Mouse (Mus musculus) gastrocnemius, adult 8-10 months (tissue): ENCODE data around the gene Gimap5. TPM values are rescaled to one million over a fixed set of nuclear protein-coding genes. Genes with fewer than 3 reads are reported as not detected.

ENCODE experiments used
- DNase-seq, 2 experiments: peaks; one replicate each; pipeline ENCODE4 v3.0.0; 2022; ENCODE audit warnings: low spot score in 2 of 2
- total RNA-seq, 4 experiments: library from RNA; stranded (reverse); gene quantifications; 2 replicates each; pipeline ENCODE4 v1.2.4; 2022

Gimap5 gene
- total RNA-seq, 4 experiments from 2014 or later, result 0.82 to 1.5 (median 1.2) TPM

- DNase-seq, result no peak
These were observed 6.3 kb upstream of the Gimap5 start for GRCm38 (mm10) chr6:48739780-48740055.

- no peak for DNase-seq
These were observed 5.4 kb upstream of the Gimap5 start for GRCm38 (mm10) chr6:48740501-48741169.

- DNase-seq, result no peak
These were observed 4.7 kb upstream of the Gimap5 start for GRCm38 (mm10) chr6:48741273-48741672.

GRCm38 (mm10) chr6:48741711-48742206 lies 4.2 kb upstream of the Gimap5 start:
- no peak for DNase-seq

GRCm38 (mm10) chr6:48742422-48743351 lies 3.3 kb upstream of the Gimap5 start:
- DNase-seq, result no peak

- DNase-seq, result no peak
These were observed 507 bp upstream of the Gimap5 start for GRCm38 (mm10) chr6:48745490-48745889.

DNA sequence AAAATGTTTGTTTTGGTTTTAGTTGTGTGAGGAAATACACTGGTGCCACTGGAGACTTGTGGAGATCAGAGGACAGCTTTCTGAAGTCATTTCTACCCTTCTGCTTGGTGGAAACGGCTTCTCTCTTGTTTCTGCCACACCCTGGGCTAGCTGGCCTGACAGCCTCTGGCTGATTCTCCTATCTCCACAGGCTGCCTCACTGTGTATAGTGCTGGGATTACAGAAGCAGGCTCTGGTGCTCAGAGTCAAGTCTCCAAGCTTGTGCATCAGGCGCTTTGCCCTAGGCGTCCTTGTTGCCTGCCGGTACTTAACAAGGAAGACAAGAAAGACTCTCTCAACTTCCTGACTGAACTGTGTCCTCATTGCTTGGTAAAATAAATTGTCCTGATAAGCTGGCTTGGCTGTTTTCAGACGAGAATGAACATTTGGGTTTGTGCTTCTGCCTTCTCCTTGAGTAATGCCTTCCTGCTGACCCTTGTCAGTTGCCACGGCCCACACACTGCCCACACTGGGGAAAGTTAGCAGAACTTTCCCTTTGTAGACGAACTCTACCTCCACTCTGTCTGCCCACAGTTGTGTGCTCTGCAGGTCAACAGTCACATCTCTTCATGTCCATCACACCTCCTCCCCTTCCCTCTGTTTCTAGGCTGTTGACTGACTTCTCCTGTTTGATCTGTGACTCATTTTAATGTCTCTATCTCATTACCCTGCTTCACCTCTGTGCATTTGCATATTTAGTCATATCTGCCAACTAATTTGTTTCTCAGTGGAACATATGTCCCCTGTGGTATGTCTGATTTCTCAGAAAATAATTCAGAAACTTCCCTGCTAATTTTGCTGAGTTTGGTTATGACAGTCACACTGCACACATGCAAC lies 1.3 kb downstream of the Gimap5 start:
- no peak for DNase-seq

- DNase-seq, result no peak
These were observed 17.7 kb downstream of the Gimap5 start for GRCm38 (mm10) chr6:48763567-48764270.

GRCm38 (mm10) chr6:48764496-48764895 lies 18.5 kb downstream of the Gimap5 start:
- no peak for DNase-seq

DNA sequence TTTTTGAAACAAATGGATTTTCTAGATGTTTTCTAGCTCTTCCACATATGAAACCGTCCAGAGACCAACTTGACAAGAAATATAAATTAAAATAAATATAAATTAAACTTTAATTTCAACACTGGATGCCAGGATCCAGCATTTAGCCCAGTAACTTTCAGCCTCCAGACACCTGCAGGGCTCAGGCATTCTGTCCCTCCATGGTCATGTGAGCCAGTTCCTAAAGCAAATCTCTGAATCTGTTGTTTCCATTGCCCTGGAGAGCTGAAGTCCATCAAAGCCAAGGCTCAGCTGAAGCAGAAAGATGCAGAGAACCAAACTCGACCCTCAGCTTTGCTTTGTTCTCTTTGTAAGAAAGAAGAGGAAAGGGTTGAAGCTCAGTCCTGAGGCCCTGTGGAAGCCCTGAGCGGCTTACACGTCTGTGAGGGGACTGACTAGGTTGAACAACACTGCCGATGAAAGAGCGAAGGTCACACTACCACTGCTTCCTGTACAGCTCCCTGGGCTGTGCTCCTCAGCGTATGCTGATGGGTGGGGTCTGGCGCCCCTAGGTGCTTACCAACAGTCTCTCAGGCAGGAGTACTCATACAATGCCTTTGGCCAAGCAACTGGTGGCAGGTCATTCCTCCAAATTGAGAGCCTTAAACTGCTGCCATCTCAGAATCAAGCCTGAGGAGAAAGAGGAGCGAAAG lies 22.3 kb downstream of the Gimap5 start:
- no peak for DNase-seq

- DNase-seq, result no peak
These were observed 22.9 kb downstream of the Gimap5 start for GRCm38 (mm10) chr6:48768933-48769332.

- DNase-seq, result no peak
These were observed 24.7 kb downstream of the Gimap5 start, which contains the start of gene Gimap3 for GRCm38 (mm10) chr6:48770696-48771095. Gene Gimap3, minus strand, starts transcription at chr6:48770851.

GRCm38 (mm10) chr6:48772030-48772429 lies 26.0 kb downstream of the Gimap5 start:
- peak; percentile 49 to 52 for DNase-seq

DNA sequence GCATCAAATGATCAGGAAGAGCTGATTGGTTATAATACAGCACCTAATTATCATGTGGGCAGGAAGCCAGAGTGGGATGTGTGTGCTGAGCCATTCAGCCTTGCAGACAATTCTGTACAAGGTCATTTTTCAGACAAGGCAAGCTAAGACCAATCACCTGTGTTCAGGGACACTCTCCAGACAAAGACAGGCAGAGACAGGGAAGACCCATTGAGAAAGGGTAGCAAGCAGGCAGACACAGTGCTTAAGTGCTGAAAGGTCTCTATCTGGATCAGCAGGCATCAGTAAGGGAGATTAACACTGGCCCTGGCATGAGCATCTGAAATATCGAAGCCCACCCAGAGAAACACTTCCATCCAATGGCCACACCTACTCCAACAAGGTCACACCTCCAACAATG lies 38.4 kb downstream of the Gimap5 start:
- no peak for DNase-seq

DNA sequence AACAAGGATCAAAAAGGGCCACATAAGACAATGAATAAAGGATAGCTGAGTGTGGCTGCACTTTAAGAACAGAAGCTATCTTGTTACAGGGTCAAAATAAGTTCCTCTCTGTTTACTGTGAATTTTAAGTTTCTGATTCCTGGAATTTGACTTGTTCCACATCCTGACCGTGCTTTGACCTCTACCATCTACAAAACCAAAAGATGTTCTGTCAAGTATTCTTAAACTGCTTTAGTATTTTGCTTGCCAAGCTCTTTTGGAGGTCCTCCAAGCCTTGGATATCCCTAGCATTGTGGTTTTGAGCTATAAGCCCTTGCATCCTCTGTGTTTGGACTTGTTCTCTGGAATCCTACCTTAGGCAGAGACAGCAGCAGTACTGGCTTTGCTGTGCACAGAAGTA lies 39.2 kb downstream of the Gimap5 start:
- DNase-seq, result peak; percentile 11 to 26

DNA sequence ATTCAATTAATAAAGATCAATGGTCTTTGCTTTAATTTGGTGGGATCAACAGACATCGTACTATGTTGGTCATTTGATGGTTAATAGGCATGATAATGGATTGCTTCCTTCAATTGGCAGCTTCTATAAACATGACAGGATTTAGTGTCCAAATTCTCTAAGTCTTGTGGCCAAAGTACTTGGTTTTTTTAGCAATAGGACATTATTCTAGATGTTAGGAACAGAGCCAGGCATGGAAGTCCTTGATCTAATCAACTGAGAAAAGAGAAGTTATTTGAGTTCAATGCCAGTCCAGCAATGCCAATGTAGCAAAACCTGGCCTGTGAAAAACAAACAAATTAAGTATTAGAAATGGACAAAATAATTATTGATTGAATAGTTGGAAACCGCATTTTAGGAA lies 39.6 kb downstream of the Gimap5 start:
- no peak for DNase-seq

GRCm38 (mm10) chr6:48787867-48788266 lies 41.9 kb downstream of the Gimap5 start:
- no peak for DNase-seq

DNA sequence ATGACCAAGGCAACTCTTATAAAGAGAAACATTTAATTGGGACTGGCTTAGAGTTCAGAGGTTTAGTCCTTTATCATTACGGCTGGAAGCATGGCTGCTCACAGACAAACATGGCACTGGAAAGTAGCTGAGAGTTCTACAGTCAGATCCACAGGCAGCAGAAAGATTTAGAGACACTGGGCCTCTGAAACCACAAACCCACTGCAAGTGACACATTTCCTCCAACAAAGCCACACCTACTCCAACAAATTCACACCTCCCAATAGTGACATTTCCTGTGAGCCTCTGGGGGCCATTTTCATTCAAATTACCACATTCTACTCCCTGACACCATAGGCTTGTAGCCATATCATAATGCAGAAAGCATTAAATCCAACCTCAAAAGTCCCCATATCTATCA lies 55.9 kb downstream of the Gimap5 start:
- no peak for DNase-seq

- DNase-seq, result no peak
These were observed 57.5 kb downstream of the Gimap5 start for GRCm38 (mm10) chr6:48803406-48804051.
